10 mouse cellular contexts compared by ENCODE assay signal in genomic region chr5:118613704-118614103, GRCm38 (mm10). TPM values are rescaled to one million over a fixed set of nuclear protein-coding genes. Genes with fewer than 3 reads are reported as not detected.
A peak's percentile ranks its signal among the peaks of the same experiment; 100 is the strongest.
DNase-seq lines count a peak whose midpoint lies in the region; ATAC-seq and TF ChIP-seq lines count a peak whose summit lies in the region.
"Had no signal": no experiment of that assay in that cellular context is flagged by ENCODE, and none has a peak within 500 bp of the region (broad histone marks: within the 10 kb centered on the region; RNA-seq: fewer than 3 reads in every experiment).

No protein-coding gene starts in this region.

- no peaks in the 10 kb centered on the region for H3K36me3 ChIP-seq in forebrain, embryonic 12.5 days (replicated peaks)
- H3K36me3 ChIP-seq in forebrain, postnatal 0 days (ENCODE audit: insufficient read depth): no peaks in the 10 kb centered on the region
- H3K36me3 ChIP-seq in kidney, embryonic 15.5 days: no peaks in the 10 kb centered on the region
- H3K36me3 ChIP-seq: embryonic facial prominence, embryonic 15.5 days had no signal

- peaks cover 54% of the 10 kb centered on the region for H3K4me1 ChIP-seq in forebrain, embryonic 12.5 days
- H3K4me1 ChIP-seq in forebrain, postnatal 0 days (ENCODE audit: insufficient read depth): 0 out of 2 replicates have a peak, but pooled peaks cover 2% of the 10 kb centered on the region
- peaks cover 49% of the 10 kb centered on the region for H3K4me1 ChIP-seq in kidney, embryonic 15.5 days

- TF ChIP-seq CTCF in forebrain, postnatal 0 days (IDR thresholded peaks at IDR 0.05; ENCODE audit: low read depth): no peak

- peak overlapping the region; percentile 31; the same call in 1 of the 2 replicates for H3K27ac ChIP-seq in forebrain, embryonic 12.5 days
- no peak overlapping the region for H3K27ac ChIP-seq in forebrain, postnatal 0 days (ENCODE audit: low read depth, low read length)
- H3K27ac ChIP-seq in kidney, embryonic 15.5 days: 0 out of 2 replicates have a peak overlapping the region, but pooled peaks have one; percentile 28
- H3K27ac ChIP-seq: embryonic facial prominence, embryonic 15.5 days had no signal

- peaks cover 6% of the 10 kb centered on the region; the same call in 1 of the 2 replicates for H3K27me3 ChIP-seq in forebrain, embryonic 12.5 days
- H3K27me3 ChIP-seq in forebrain, postnatal 0 days (ENCODE audit: insufficient read depth, low read length): no peaks in the 10 kb centered on the region
- H3K27me3 ChIP-seq in kidney, embryonic 15.5 days: no peaks in the 10 kb centered on the region
- H3K27me3 ChIP-seq: embryonic facial prominence, embryonic 15.5 days had no signal

- no peak overlapping the region for H3K4me3 ChIP-seq in forebrain, embryonic 12.5 days (replicated peaks)
- H3K4me3 ChIP-seq in forebrain, postnatal 0 days (ENCODE audit: low read depth, low read length): no peak overlapping the region
- H3K4me3 ChIP-seq in kidney, embryonic 15.5 days (replicated peaks): no peak overlapping the region
- H3K4me3 ChIP-seq: embryonic facial prominence, embryonic 15.5 days had no signal

- H3K9me3 ChIP-seq in forebrain, embryonic 12.5 days: no peaks in the 10 kb centered on the region
- H3K9me3 ChIP-seq in forebrain, postnatal 0 days (ENCODE audit: low read length): no peaks in the 10 kb centered on the region
- H3K9me3 ChIP-seq in kidney, embryonic 15.5 days (replicated peaks): no peaks in the 10 kb centered on the region
- H3K9me3 ChIP-seq: embryonic facial prominence, embryonic 15.5 days had no signal

- DNase-seq in forebrain, postnatal 0 days: no peak
- DNase-seq in kidney, adult 18-20 months: no peak
- peak; percentile 67 for DNase-seq in NIH3T3 (ENCODE audit: low read depth)
- DNase-seq in kidney, postnatal 25 days: peak; percentile 52
- DNase-seq in embryo, embryonic 10 days (ENCODE audit: low spot score): no peak
- DNase-seq: thymus, postnatal 36 days had no signal

- ATAC-seq in forebrain, embryonic 12.5 days (ENCODE audit: low FRiP score): no peak
- ATAC-seq in forebrain, postnatal 0 days: no peak
- no peak for ATAC-seq in kidney, embryonic 15.5 days (replicated peaks; ENCODE audit: low FRiP score)
- ATAC-seq in activated CD4-positive, CD25-positive, alpha-beta regulatory T cell, adult 4 months: no peak

- no peak overlapping the region for H3K4me2 ChIP-seq in forebrain, embryonic 12.5 days
- no peak overlapping the region for H3K4me2 ChIP-seq in forebrain, postnatal 0 days (ENCODE audit: low read depth)
- no peak overlapping the region for H3K4me2 ChIP-seq in kidney, embryonic 15.5 days
- H3K4me2 ChIP-seq: embryonic facial prominence, embryonic 15.5 days had no signal

- 66% methylated on average over 2 of the region's 2 CpGs for WGBS in forebrain, embryonic 12.5 days
- WGBS in forebrain, postnatal 0 days: 27% methylated on average over 2 of the region's 2 CpGs
- WGBS in kidney, embryonic 15.5 days: 38% methylated on average over 2 of the region's 2 CpGs

- no peak overlapping the region for H3K9ac ChIP-seq in forebrain, embryonic 12.5 days
- H3K9ac ChIP-seq in forebrain, postnatal 0 days: no peak overlapping the region
- H3K9ac ChIP-seq in kidney, embryonic 15.5 days: no peak overlapping the region
- H3K9ac ChIP-seq: embryonic facial prominence, embryonic 15.5 days had no signal

RNA-seq across cellular contexts. Expression of gene Med13l, which starts 53.2 kb away (rescaled TPM):
- polyA plus RNA-seq in forebrain, embryonic 12.5 days (2016; fragmentation: Nextera tagmentation; extraction: Ambion mirVana): 17.7 and 19.1 TPM in 2 replicates
- 27.9 and 31.0 TPM in 2 replicates for total RNA-seq in forebrain, postnatal 0 days (2014; rRNA removed)
- polyA plus RNA-seq in forebrain, postnatal 0 days (2015; fragmentation: Nextera tagmentation; extraction: Ambion mirVana): 9.1 and 12.5 TPM in 2 replicates
- 8.5 and 10.2 TPM in 2 replicates for polyA plus RNA-seq in kidney, embryonic 15.5 days (2015; fragmentation: Nextera tagmentation; extraction: Ambion mirVana)
- 10 to 100 TPM; 14.6 to 17.4 TPM for polyA plus RNA-seq in activated CD4-positive, CD25-positive, alpha-beta regulatory T cell, adult 4 months (2017; shearing (Covaris generic))

Comparison
In these comparisons a context has a peak if more than half of its experiments do, and no peak if none do; other contexts are left out.
1. DNase-seq: peak in NIH3T3 (single experiment) and kidney, postnatal 25 days (2 of 2); none in forebrain, postnatal 0 days (single experiment), kidney, adult 18-20 months (single experiment) and embryo, embryonic 10 days (single experiment).